Mouse (Mus musculus): ENCODE data around the gene Trim27.

Gene Trim27

GRCm38 (mm10) chr13:21221656-21222462, 42.6 kb downstream of the Trim27 start:
- no peak for DNase-seq

- DNase-seq, result peak; percentile 77
Measured at GRCm38 (mm10) chr13:21222463-21223022, 43.3 kb downstream of the Trim27 start.

GRCm38 (mm10) chr13:21223242-21223655, 44.0 kb downstream of the Trim27 start:
- peak; percentile 7 for DNase-seq

- DNase-seq, result no peak
Measured at GRCm38 (mm10) chr13:21224376-21224775, 45.1 kb downstream of the Trim27 start.

GRCm38 (mm10) chr13:21225206-21225605, 46.0 kb downstream of the Trim27 start:
- DNase-seq, result no peak

GRCm38 (mm10) chr13:21226031-21226430, 46.8 kb downstream of the Trim27 start:
- DNase-seq, result no peak

- peak; percentile 82 for DNase-seq
Measured at GRCm38 (mm10) chr13:21233732-21234705, 54.8 kb downstream of the Trim27 start.

GRCm38 (mm10) chr13:21236714-21237113, 57.5 kb downstream of the Trim27 start:
- DNase-seq, result peak; percentile 65

- DNase-seq, result no peak
Measured at GRCm38 (mm10) chr13:21237161-21237560, 57.9 kb downstream of the Trim27 start.

- no peak for DNase-seq
Measured at GRCm38 (mm10) chr13:21240788-21241187, 61.5 kb downstream of the Trim27 start.

GRCm38 (mm10) chr13:21242408-21243125, 63.3 kb downstream of the Trim27 start:
- no peak for DNase-seq

GRCm38 (mm10) chr13:21243196-21243595, 64.0 kb downstream of the Trim27 start:
- no peak for DNase-seq

GRCm38 (mm10) chr13:21244089-21244488, 64.8 kb downstream of the Trim27 start:
- DNase-seq, result no peak

Measured in kidney, postnatal 14 days (tissue).